Mouse (Mus musculus) brain, embryonic 14.5 days (tissue): ENCODE data around the gene Parp11. TPM values are rescaled to one million over a fixed set of nuclear protein-coding genes. Genes with fewer than 3 reads are reported as not detected.
A peak's percentile ranks its signal among the peaks of the same experiment; 100 is the strongest.

Experiments
- DNase-seq: peaks from one replicate; pipeline ENCODE4 v3.0.0-alpha.2; 2011; ENCODE audit warnings: low read depth
- CTCF ChIP-seq: fragments of 200-500 bp; IDR thresholded peaks from 2 replicates; pipeline ENCODE4 v1.5.1; 2012; ENCODE audit warnings: inconsistent platforms, mild to moderate bottlenecking, moderate library complexity, borderline replicate concordance; ENCODE audit not compliant: insufficient read depth, insufficient read length; ENCODE audit errors: extremely low read depth
- POLR2A ChIP-seq: fragments of 200-500 bp; IDR thresholded peaks from 2 replicates; pipeline ENCODE4 v1.6.1; 2012; ENCODE audit warnings: mild to moderate bottlenecking, inconsistent platforms, borderline replicate concordance; ENCODE audit not compliant: poor library complexity, insufficient read depth, insufficient read length, severe bottlenecking; ENCODE audit errors: extremely low read depth
- polyA plus RNA-seq: library from polyadenylated mRNA; depleted of rRNA; stranded (reverse); fragments of >200 nt; gene quantifications from 2 replicates; pipeline ENCODE4 v1.2.3, GENCODE M21; 2012; rRNA removed

The Parp11 gene
- polyA plus RNA-seq, 1 experiment, result 86.1 TPM

- TF ChIP-seq POLR2A (no peak), CTCF (no peak)
- DNase-seq, result peak; percentile 15
Measured at GRCm38 (mm10) chr6:127530206-127530605, 83.6 kb downstream of the Parp11 start.

- TF ChIP-seq POLR2A, result no peak
- TF ChIP-seq CTCF, result no peak
- DNase-seq, result no peak
Measured at GRCm38 (mm10) chr6:127531412-127532205, 85.0 kb downstream of the Parp11 start.

- no peak for DNase-seq
- TF ChIP-seq CTCF, result no peak
- no peak for TF ChIP-seq POLR2A
Measured at GRCm38 (mm10) chr6:127532304-127532703, 85.7 kb downstream of the Parp11 start.

- DNase-seq, result no peak
- TF ChIP-seq POLR2A, result no peak
- no peak for TF ChIP-seq CTCF
Measured at GRCm38 (mm10) chr6:127533766-127534165, 87.1 kb downstream of the Parp11 start.

GRCm38 (mm10) chr6:127537035-127537434 lies 90.4 kb downstream of the Parp11 start:
- TF ChIP-seq POLR2A (no peak), CTCF (no peak)
- DNase-seq, result no peak

GRCm38 (mm10) chr6:127538118-127538517 lies 91.5 kb downstream of the Parp11 start:
- no peak for DNase-seq
- no peak for TF ChIP-seq POLR2A
- no peak for TF ChIP-seq CTCF

- no peak for TF ChIP-seq POLR2A
- no peak for TF ChIP-seq CTCF
Measured at GRCm38 (mm10) chr6:127539226-127539625, 92.6 kb downstream of the Parp11 start.

GRCm38 (mm10) chr6:127539659-127540058 lies 93.0 kb downstream of the Parp11 start:
- DNase-seq, result no peak
- TF ChIP-seq POLR2A, result no peak
- no peak for TF ChIP-seq CTCF

More at GRCm38 (mm10) chr6:127539226-127539625, 92.6 kb downstream of the Parp11 start:
- no peak for DNase-seq

- TF ChIP-seq CTCF, result no peak
- no peak for TF ChIP-seq POLR2A
- no peak for DNase-seq
Measured at GRCm38 (mm10) chr6:127540517-127540916, 93.9 kb downstream of the Parp11 start.

GRCm38 (mm10) chr6:127541617-127542374 lies 95.2 kb downstream of the Parp11 start:
- peak; percentile 80; the same call in 1 of the 2 replicates for TF ChIP-seq CTCF
- TF ChIP-seq POLR2A, result no peak
- peak; percentile 95 for DNase-seq

Other genes with a start within 250 kb of the Parp11 start
- gene Cracr2a, start 114.5 kb downstream of the Parp11 start, polyA plus RNA-seq, result 0.14 and 0.29 TPM in 2 replicates